Mouse (Mus musculus) C2C12 (cell line): ENCODE results near the gene Cul7.

ENCODE experiments used
- CEBPB ChIP-seq: IDR thresholded peaks from one replicate; pipeline ENCODE4 v1.6.1; 2011; ENCODE audit warnings: low read depth, mild to moderate bottlenecking, control low read depth, moderate library complexity
- CTCF ChIP-seq: IDR thresholded peaks from one replicate; pipeline ENCODE4 v1.5.1; 2011; ENCODE audit not compliant: control insufficient read depth, insufficient read depth, insufficient read length
- FOSL1 ChIP-seq: IDR thresholded peaks from one replicate; pipeline ENCODE4 v1.8.0; 2011; ENCODE audit warnings: mild to moderate bottlenecking, low read length; ENCODE audit not compliant: poor library complexity, insufficient read depth, severe bottlenecking
- MAX ChIP-seq: IDR thresholded peaks from one replicate; pipeline ENCODE4 v1.6.1; 2011; ENCODE audit warnings: mild to moderate bottlenecking, control low read depth
- MYOD1 ChIP-seq: IDR thresholded peaks from one replicate; pipeline ENCODE4 v1.6.1; 2011; ENCODE audit warnings: low read depth; ENCODE audit not compliant: control insufficient read depth, insufficient read length
- USF1 ChIP-seq: IDR thresholded peaks from one replicate; pipeline ENCODE4 v1.6.1; 2011; ENCODE audit warnings: low read depth, mild to moderate bottlenecking, control low read depth, moderate library complexity

DNA sequence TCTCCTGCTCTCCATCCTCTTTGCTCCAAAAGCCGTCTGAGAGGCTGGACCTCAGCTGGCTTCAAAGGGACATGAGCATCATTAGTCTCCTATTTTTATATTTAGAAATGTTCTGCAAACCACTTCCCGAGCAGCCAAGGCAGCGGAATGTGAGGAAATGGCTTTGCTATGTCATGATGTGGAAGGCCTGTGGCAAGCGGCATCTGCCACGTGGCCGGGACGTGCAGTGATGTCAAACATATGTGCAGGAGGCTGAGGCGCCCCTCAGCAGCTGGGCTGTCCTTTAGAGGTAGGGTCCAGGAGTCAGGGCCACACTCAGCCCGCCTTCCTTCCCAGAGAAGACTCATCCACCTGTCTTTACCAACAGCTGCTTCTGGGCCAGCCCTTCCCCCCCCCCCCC, 47.9 kb upstream of the Cul7 start:
- TF ChIP-seq USF1: no peak
- TF ChIP-seq CTCF: no peak
- no peak for TF ChIP-seq MAX
- TF ChIP-seq CEBPB: no peak
- no peak for TF ChIP-seq MYOD1
- TF ChIP-seq FOSL1: no peak
